Mouse (Mus musculus): ENCODE measurements around the gene Poglut1. TPM values are rescaled to one million over a fixed set of nuclear protein-coding genes. Genes with fewer than 3 reads are reported as not detected.
A peak's percentile ranks its signal among the peaks of the same experiment; 100 is the strongest.

Gene Poglut1
- polyA plus RNA-seq, 1 experiment from 2014 or later = 80.8 TPM

DNA sequence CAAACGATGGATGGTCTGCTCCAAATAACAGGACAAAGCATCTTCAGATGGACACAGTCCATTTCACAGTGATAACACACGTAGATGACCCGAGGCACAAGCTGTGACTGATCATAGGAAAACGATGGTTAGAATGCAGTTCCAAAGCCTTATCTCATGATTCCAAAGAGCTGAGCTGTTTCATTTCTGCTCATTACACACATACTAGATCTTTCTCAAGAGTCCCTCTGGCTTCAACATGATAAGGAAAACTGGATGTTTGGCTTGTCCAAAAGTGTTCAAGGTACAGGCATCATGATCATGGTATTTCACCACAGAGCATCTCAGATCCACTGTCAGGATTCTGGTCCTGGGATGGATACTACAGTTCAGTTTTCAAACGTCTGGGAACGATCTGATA, 23.8 kb downstream of the Poglut1 start:
- Histone ChIP-seq H3K9ac (replicated peaks; ENCODE audit: low read length) (no peak overlapping the region), H3K4me2 (ENCODE audit: low read depth, low read length) (no peak overlapping the region), H3K36me3 (replicated peaks; ENCODE audit: control insufficient read depth, insufficient read depth, low read depth, low read length) (peaks cover 2% of the 10 kb centered on the region), H3K27ac (replicated peaks; ENCODE audit: low read depth, low read length) (no peak overlapping the region), H3K9me3 (replicated peaks; ENCODE audit: control insufficient read depth, low read length) (no peaks in the 10 kb centered on the region), H3K4me1 (ENCODE audit: control insufficient read depth, insufficient read depth, low read length) (no peaks in the 10 kb centered on the region), H3K4me3 (ENCODE audit: low read depth, low read length) (no peak overlapping the region), H3K27me3 (ENCODE audit: control insufficient read depth, insufficient read depth, low read length) (no peaks in the 10 kb centered on the region)
- ATAC-seq (replicated peaks; ENCODE audit: insufficient number of reproducible peaks, low FRiP score, low TSS enrichment, low read depth) = no peak
- no peak for DNase-seq (ENCODE audit: low spot score)
- WGBS = 89% methylated on average over 6 of the region's 6 CpGs

DNA sequence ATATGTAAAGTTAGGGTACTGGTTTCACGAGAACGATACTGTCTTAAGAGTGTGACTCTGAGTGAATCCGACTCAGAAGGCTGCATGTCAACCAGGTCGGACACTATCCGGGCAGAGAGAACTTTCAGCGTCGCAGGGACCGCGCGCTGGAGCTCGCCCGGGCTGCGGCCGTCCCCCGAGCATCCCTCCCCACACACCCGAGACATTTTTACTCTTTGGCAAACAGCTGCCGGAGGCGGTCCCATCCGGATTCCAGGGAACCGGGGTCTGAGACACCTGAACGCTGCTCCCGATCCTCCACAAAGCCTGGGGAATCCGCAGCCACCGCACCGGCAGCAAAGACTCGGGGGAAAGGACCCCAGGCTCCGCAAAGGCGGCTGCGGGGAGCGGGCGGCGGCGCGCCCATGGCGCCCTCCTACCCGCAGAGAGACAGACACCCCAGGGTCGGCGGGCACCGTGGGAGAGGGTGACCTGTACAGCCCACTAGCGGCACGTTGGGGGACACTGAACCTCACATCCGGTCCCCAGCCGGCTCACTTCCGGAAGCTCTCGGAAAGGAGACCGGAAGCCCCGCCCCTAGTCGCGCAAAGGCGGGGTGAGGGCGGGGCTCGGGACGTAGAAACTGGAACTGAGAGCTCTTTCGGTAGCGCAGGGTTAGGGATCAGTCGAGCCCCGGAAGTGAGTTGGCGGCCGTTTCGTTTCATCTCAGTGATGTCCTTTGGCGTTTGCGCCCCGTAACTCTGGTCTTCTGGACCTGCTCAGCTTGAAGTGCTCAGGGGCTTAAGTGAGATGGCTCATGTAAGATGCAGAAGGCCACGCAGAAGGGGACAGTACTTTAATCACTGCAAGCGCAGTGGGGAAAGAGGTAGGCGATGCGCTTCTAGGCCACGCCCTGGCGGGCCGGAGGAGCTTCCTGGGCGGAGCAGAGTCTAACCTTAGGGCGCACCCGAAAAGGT, 27.7 kb downstream of the Poglut1 start, which contains the start of gene Timmdc1:
Gene Timmdc1, minus strand, starts transcription at position 535 of the 956 bp plus-strand sequence.
- peak within 1 kb of the TSS; percentile 93 for H3K4me3 ChIP-seq (ENCODE audit: low read depth, low read length)
- H3K27ac ChIP-seq (replicated peaks; ENCODE audit: low read depth, low read length) = peak within 1 kb of the TSS; percentile 75
- DNase-seq (ENCODE audit: low spot score) = peak; percentile 98
- WGBS = under 1% methylated on average over 73 of the region's 73 CpGs
- H3K4me1 ChIP-seq (ENCODE audit: control insufficient read depth, insufficient read depth, low read length) = no peaks in the 10 kb centered on the region
- H3K36me3 ChIP-seq (replicated peaks; ENCODE audit: control insufficient read depth, insufficient read depth, low read depth, low read length) = no peaks in the 10 kb centered on the region; the same call in 1 of the 2 replicates
- peak; percentile 97 for ATAC-seq (replicated peaks; ENCODE audit: insufficient number of reproducible peaks, low FRiP score, low TSS enrichment, low read depth)
- H3K9ac ChIP-seq (replicated peaks; ENCODE audit: low read length) = peak within 1 kb of the TSS; percentile 93
- H3K4me2 ChIP-seq (ENCODE audit: low read depth, low read length) = peak within 1 kb of the TSS; percentile 44
- H3K9me3 ChIP-seq (replicated peaks; ENCODE audit: control insufficient read depth, low read length) = no peaks in the 10 kb centered on the region
- no peaks in the 10 kb centered on the region for H3K27me3 ChIP-seq (ENCODE audit: control insufficient read depth, insufficient read depth, low read length)

DNA sequence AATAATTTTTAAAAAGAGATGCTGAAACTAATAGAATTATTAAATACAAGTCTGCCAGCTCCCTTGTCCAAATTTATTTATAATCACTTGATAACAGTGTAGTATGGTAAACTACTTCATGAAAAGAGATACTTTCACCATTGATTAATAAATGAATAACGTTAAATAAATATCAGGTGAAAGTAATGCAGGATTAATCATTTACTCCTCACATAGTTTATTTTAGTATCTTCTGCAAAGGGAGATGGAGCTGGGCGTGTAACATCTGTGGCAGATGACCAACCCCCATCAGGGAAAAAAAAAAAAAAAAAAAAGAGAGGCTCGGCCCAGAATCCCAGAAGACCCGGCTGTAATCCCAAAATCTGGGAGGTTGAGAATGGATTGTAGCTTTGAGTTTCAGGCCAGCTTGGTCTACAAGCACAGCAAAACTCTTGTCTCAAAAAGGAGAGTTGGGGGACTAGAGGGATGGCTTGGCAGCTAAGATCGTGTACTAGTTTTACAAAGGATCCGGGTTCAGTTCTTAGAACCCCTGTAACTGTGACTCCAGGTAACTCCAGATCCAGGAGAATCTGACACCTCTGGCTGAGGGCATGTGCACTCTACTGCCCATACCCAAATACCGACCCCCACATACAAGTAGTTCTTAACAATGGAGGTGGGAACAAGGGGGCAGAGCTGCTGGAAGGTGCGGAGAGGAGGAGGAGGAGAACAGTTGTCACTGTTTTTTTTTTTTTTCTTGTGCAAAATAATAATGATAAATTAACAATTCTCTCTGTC, 28.7 kb downstream of the Poglut1 start:
- ATAC-seq (replicated peaks; ENCODE audit: insufficient number of reproducible peaks, low FRiP score, low TSS enrichment, low read depth) = no peak
- Histone ChIP-seq H3K4me2 (ENCODE audit: low read depth, low read length) (peak overlapping the region; percentile 44), H3K36me3 (replicated peaks; ENCODE audit: control insufficient read depth, insufficient read depth, low read depth, low read length) (no peaks in the 10 kb centered on the region; the same call in 1 of the 2 replicates), H3K4me3 (ENCODE audit: low read depth, low read length) (peak overlapping the region; percentile 93), H3K9ac (replicated peaks; ENCODE audit: low read length) (no peak overlapping the region), H3K9me3 (replicated peaks; ENCODE audit: control insufficient read depth, low read length) (no peaks in the 10 kb centered on the region), H3K27me3 (ENCODE audit: control insufficient read depth, insufficient read depth, low read length) (no peaks in the 10 kb centered on the region), H3K4me1 (ENCODE audit: control insufficient read depth, insufficient read depth, low read length) (no peaks in the 10 kb centered on the region), H3K27ac (replicated peaks; ENCODE audit: low read depth, low read length) (no peak overlapping the region)
- DNase-seq (ENCODE audit: low spot score) = peak; percentile 7
- 36% methylated on average over 8 of the region's 8 CpGs for WGBS

DNA sequence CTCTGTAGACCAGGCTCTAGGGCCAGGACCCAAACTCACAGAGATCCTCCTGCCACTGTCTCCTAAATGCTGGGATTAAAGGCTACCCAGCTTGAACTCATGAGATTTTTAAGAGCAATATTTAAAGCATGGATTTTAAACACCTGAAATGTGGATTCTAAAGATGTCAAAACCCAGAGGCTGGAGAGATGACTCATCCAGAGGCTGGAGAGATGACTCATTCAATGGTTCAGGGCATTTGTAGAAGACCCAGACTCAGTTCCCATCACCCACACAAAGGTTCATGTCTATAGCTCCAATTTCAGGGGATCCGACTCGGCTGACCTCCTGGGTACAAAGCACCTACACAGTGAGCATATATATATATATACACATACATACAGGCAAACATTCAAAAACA, 30.9 kb downstream of the Poglut1 start:
- Histone ChIP-seq H3K27ac (replicated peaks; ENCODE audit: low read depth, low read length) (no peak overlapping the region), H3K4me1 (ENCODE audit: control insufficient read depth, insufficient read depth, low read length) (no peaks in the 10 kb centered on the region), H3K4me3 (ENCODE audit: low read depth, low read length) (no peak overlapping the region), H3K27me3 (ENCODE audit: control insufficient read depth, insufficient read depth, low read length) (no peaks in the 10 kb centered on the region), H3K9ac (replicated peaks; ENCODE audit: low read length) (no peak overlapping the region), H3K9me3 (replicated peaks; ENCODE audit: control insufficient read depth, low read length) (no peaks in the 10 kb centered on the region), H3K4me2 (ENCODE audit: low read depth, low read length) (no peak overlapping the region), H3K36me3 (replicated peaks; ENCODE audit: control insufficient read depth, insufficient read depth, low read depth, low read length) (no peaks in the 10 kb centered on the region; the same call in 1 of the 2 replicates)
- WGBS = 95% methylated on average over 2 of the region's 2 CpGs
- DNase-seq (ENCODE audit: low spot score) (no peak), ATAC-seq (replicated peaks; ENCODE audit: insufficient number of reproducible peaks, low FRiP score, low TSS enrichment, low read depth) (no peak)

DNA sequence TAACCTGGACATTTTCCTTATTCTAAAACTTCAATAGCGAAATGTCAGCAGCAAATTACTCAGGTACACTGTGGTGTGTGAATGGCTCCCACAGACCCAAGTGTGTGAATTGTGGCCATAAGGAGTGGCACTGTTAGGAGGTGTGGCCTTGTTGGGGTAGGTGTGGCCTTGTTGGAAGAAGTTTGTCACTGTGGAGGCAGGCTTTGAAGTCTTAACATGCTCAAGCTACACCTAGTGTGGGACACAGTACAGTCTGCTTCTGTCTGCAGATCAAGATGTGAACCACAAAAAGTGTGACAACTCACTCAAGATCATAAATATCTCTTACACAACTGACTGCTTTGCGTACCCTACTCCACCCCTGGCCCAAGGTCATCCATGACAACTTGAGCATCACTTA, 39.2 kb downstream of the Poglut1 start:
- no peak overlapping the region for H3K27ac ChIP-seq (replicated peaks; ENCODE audit: low read depth, low read length)
- H3K4me2 ChIP-seq (ENCODE audit: low read depth, low read length) = no peak overlapping the region
- no peaks in the 10 kb centered on the region for H3K4me1 ChIP-seq (ENCODE audit: control insufficient read depth, insufficient read depth, low read length)
- peaks cover 4% of the 10 kb centered on the region; the same call in 1 of the 2 replicates for H3K36me3 ChIP-seq (replicated peaks; ENCODE audit: control insufficient read depth, insufficient read depth, low read depth, low read length)
- ATAC-seq (replicated peaks; ENCODE audit: insufficient number of reproducible peaks, low FRiP score, low TSS enrichment, low read depth) (no peak), DNase-seq (ENCODE audit: low spot score) (no peak)
- 100% methylated on average over 2 of the region's 2 CpGs for WGBS
- H3K9ac ChIP-seq (replicated peaks; ENCODE audit: low read length) = no peak overlapping the region
- no peaks in the 10 kb centered on the region for H3K27me3 ChIP-seq (ENCODE audit: control insufficient read depth, insufficient read depth, low read length)
- no peaks in the 10 kb centered on the region for H3K9me3 ChIP-seq (replicated peaks; ENCODE audit: control insufficient read depth, low read length)
- no peak overlapping the region for H3K4me3 ChIP-seq (ENCODE audit: low read depth, low read length)

DNA sequence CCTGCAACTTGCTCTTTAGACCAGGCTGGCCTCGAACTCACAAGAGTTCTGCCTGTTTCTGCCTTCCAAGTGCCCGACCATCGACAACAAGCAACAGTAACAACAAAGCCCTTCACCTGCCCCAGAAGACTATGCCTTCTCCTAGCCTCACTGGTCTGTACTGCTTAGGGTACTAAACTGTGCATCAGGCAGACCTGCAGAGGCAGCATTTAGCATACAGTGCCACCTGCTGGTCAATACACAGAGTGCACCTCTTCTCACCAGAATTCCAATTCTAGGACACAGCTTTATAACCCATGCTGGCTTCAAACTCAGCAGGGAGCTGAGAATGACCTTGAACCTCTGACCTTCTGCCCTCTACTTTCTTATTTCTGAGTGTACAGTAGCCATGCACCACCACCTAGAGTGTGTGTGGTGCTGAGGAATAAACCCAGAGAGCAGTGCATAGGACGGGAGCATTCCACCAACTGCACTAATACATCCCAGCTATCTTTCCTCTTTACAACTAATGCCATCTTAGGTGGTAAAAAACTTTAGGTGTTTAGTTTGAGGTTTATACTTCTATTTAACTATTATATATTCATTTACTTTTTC, 43.9 kb downstream of the Poglut1 start:
- Histone ChIP-seq H3K27me3 (ENCODE audit: control insufficient read depth, insufficient read depth, low read length) (no peaks in the 10 kb centered on the region), H3K4me2 (ENCODE audit: low read depth, low read length) (no peak overlapping the region), H3K36me3 (replicated peaks; ENCODE audit: control insufficient read depth, insufficient read depth, low read depth, low read length) (peaks cover 2% of the 10 kb centered on the region; the same call in 1 of the 2 replicates), H3K4me3 (ENCODE audit: low read depth, low read length) (no peak overlapping the region), H3K9ac (replicated peaks; ENCODE audit: low read length) (no peak overlapping the region), H3K4me1 (ENCODE audit: control insufficient read depth, insufficient read depth, low read length) (no peaks in the 10 kb centered on the region), H3K27ac (replicated peaks; ENCODE audit: low read depth, low read length) (no peak overlapping the region), H3K9me3 (replicated peaks; ENCODE audit: control insufficient read depth, low read length) (no peaks in the 10 kb centered on the region)
- ATAC-seq (replicated peaks; ENCODE audit: insufficient number of reproducible peaks, low FRiP score, low TSS enrichment, low read depth) (peak; percentile 71; the same call in 1 of the 2 replicates), DNase-seq (ENCODE audit: low spot score) (peak; percentile 80)
- 71% methylated on average over 4 of the region's 4 CpGs for WGBS

DNA sequence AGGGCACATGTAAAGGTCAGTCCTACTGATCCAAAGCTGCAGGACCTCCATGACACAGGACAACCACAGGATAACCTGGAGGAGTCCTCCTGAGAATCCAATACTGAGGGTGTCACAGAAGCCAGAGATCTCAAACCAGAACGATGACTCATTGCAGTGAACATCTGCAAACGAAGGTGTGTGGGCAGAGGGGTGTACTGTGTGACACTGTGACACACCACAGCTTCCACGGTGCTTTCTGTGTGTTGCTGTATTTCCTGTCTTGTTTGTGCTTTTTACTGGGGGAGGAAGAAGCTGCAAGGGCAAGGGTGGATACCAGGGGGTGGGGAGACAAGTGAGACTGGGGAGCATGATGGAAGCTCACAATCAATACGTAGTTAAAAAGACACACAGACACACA, 46.5 kb downstream of the Poglut1 start:
- no peak overlapping the region for H3K4me2 ChIP-seq (ENCODE audit: low read depth, low read length)
- peaks cover 2% of the 10 kb centered on the region for H3K36me3 ChIP-seq (replicated peaks; ENCODE audit: control insufficient read depth, insufficient read depth, low read depth, low read length)
- no peaks in the 10 kb centered on the region for H3K4me1 ChIP-seq (ENCODE audit: control insufficient read depth, insufficient read depth, low read length)
- H3K27me3 ChIP-seq (ENCODE audit: control insufficient read depth, insufficient read depth, low read length) = no peaks in the 10 kb centered on the region
- H3K27ac ChIP-seq (replicated peaks; ENCODE audit: low read depth, low read length) = no peak overlapping the region
- H3K9me3 ChIP-seq (replicated peaks; ENCODE audit: control insufficient read depth, low read length) = no peaks in the 10 kb centered on the region
- ATAC-seq (replicated peaks; ENCODE audit: insufficient number of reproducible peaks, low FRiP score, low TSS enrichment, low read depth) = 0 out of 2 replicates have a peak, but pooled peaks have one; percentile 29
- DNase-seq (ENCODE audit: low spot score) = no peak
- no peak overlapping the region for H3K4me3 ChIP-seq (ENCODE audit: low read depth, low read length)
- WGBS = 93% methylated on average over 4 of the region's 4 CpGs
- H3K9ac ChIP-seq (replicated peaks; ENCODE audit: low read length) = no peak overlapping the region

Measured in embryonic facial prominence, embryonic 11.5 days (tissue).